Mouse (Mus musculus) left cerebral cortex, adult 8-10 months (tissue): Measurements from ENCODE around the gene Nim1k. TPM values are rescaled to one million over a fixed set of nuclear protein-coding genes. Genes with fewer than 3 reads are reported as not detected.
A peak's percentile ranks its signal among the peaks of the same experiment; 100 is the strongest.
"Not testable (repeated sequence)": the region's sequence is repeated elsewhere in the genome, so short reads cannot be mapped to it uniquely, and the experiment has no call there.

ENCODE experiments used
- DNase-seq, 2 experiments: peaks; one replicate each; pipeline ENCODE4 v3.0.0; 2022; ENCODE audit warnings: low spot score in 2 of 2
- total RNA-seq, 4 experiments: library from RNA; stranded (reverse); gene quantifications; 2 replicates each; pipeline ENCODE4 v1.2.4; 2022

Nim1k gene
- total RNA-seq, 4 experiments from 2014 or later = 13.8 to 19.8 (median 14.5) TPM

DNA sequence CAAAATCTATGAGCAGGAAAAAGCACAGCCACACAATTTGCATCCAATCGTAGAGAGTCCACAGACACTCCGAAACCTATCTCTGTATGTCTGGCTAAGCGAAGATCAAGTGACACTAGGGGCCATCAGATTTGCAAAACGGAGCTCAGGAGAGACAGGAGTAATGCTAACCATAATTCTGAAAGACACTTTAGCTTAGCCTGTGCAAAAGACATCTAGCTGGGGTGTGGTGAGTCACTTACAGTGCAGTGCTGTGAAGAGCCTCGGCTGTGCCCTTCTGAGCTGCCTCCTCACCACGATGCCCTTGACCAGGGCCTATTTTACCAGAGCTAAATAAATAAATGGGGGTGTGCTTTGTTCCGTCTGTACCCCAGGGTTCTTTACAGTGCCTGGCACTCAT lies 26.3 kb downstream of the Nim1k start:
- DNase-seq = no peak

GRCm38 (mm10) chr13:119727608-119728387 lies 27.9 kb downstream of the Nim1k start:
- peak in 1 of 2 experiments; percentile 72 for DNase-seq

GRCm38 (mm10) chr13:119724541-119724940 lies 31.1 kb downstream of the Nim1k start:
- DNase-seq = no peak

GRCm38 (mm10) chr13:119723368-119723767 lies 32.3 kb downstream of the Nim1k start:
- DNase-seq = no peak

DNA sequence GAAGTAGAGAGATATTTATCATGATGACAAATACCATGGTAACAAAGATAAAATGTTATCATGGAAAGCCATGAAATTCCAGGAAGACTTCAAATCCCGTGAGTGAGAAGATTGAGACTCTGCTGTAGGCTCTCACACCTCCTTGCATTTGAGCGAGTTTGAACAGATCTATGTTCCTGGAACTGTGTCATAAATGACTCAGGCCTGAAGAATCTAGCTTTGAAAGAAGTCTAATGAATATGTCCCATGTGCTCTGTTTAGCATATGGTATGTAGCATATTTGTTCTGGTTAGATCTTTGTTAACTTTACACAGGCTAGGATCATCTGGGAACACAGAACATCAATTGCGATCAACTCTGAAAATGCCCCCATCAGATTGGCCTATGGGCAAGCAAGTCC lies 33.2 kb downstream of the Nim1k start:
- DNase-seq = no peak

DNA sequence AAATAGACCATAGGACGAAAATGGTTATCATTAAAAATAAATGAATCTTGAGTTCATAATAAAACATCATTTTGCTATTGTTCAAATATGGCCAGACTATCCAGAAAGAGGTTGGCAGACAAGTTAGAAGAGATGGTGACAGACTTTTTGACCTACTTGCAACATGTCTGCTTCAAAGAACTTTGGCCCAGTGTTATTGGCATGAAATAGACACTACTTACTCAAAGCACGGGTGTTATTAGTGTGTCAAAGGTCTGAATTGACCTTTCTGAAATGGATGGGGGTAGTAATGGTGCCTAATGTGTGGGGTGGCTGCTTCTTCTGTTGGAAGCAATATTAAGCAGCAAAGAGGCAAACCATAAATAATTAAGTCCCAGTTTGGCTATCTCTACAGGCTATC lies 39.6 kb downstream of the Nim1k start:
- DNase-seq = no peak

DNA sequence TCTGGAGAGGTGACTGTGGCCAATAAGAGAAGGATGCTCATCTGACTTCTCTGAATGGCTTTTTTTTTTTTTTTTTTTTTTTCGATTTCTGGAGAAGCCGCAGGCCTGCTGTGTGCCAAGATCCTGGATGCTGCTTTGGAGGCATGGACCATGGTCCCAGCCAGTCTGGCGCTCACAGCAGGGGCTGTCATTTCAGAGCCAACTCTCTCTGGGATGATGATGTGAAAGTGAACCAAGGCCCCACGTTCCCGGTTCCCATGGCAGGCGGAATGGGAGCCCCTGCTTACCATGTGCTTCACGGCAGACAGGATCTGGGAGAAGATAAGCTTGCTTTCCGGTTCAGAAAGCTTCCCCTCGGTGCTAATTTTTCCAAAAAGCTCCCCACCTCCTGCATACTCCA lies 41.9 kb downstream of the Nim1k start:
- DNase-seq = no peak

- DNase-seq = no peak
Observed at GRCm38 (mm10) chr13:119713107-119713787, 42.4 kb downstream of the Nim1k start.

GRCm38 (mm10) chr13:119712463-119712862 lies 43.2 kb downstream of the Nim1k start:
- DNase-seq = no peak

GRCm38 (mm10) chr13:119710268-119710610 lies 45.4 kb downstream of the Nim1k start:
- DNase-seq = no peak

- no peak for DNase-seq
Observed at GRCm38 (mm10) chr13:119709388-119710267, 46.1 kb downstream of the Nim1k start.

GRCm38 (mm10) chr13:119708941-119709340 lies 46.7 kb downstream of the Nim1k start:
- DNase-seq = no peak

GRCm38 (mm10) chr13:119707906-119708305 lies 47.8 kb downstream of the Nim1k start:
- no peak for DNase-seq

- no peak for DNase-seq
Observed at GRCm38 (mm10) chr13:119706953-119707352, 48.7 kb downstream of the Nim1k start.

DNA sequence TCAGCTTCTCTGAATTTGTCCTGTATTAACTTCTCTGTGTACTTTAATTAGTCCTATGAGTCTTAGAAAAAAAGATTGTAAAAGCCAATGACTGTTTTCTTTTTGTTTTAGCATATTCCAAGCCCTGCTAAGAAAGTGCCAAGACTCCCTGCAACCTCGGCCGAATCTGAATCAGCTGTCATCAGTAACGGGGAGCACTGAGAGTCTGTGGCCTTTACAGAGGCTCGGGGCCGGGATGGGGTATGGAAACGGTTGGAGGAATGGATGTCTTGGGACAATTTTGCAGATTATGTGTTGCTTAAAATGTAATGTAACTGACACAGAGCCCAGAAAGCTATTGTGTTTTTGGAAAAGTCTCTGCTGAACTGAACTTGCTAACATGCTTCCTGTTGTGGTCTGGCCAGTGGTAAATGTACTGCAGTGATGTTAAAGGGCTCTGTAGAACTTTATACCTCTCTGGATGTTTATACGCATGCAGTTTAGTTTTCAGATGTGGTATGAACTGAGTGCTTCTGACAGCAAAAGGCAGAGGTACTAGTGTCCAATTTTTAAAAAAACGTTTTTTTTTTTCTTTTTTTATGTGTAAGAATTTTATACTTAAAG lies 49.3 kb downstream of the Nim1k start:
- DNase-seq = not testable (repeated sequence)

DNA sequence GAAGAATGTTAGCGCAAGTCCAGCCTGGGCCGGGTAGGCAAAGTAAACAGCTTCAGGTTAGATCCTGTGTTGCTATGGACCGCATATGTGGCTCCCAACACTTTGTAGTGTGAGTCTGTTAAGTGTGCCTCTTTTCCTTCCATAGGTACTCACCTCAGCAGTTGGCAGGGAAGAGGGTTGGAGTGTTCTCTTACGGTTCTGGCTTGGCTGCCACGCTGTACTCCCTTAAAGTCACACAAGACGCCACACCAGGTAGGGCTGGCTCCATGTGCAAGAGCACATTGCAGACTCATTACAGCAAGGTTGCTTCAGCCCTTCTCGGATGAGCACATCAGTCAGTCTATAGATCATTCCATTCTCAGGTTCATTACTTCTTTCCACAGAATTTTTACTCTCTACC lies 51.4 kb downstream of the Nim1k start:
- no peak for DNase-seq

- no peak for DNase-seq
Observed at GRCm38 (mm10) chr13:119698436-119698835, 57.2 kb downstream of the Nim1k start.

DNA sequence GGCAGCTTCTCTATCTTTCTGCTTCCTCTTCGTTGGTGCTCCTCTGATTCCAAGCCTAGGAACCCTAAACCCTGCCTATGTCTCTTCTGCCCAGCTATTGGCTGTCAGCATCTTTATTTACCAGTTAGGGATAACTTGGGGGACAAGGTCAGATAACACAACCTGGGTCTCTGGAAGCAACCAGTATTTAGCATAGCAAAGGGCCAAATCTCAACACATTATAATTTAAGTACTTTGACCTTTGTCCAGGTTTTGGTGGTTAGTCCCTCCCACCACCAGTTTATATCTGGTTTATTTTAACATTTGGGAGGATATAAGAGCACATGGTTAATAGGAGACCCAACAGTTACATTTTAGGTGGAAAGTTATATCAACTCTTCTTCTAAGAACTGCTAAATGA lies 59.2 kb downstream of the Nim1k start:
- no peak for DNase-seq

GRCm38 (mm10) chr13:119695676-119696075 lies 60.0 kb downstream of the Nim1k start:
- no peak for DNase-seq

DNA sequence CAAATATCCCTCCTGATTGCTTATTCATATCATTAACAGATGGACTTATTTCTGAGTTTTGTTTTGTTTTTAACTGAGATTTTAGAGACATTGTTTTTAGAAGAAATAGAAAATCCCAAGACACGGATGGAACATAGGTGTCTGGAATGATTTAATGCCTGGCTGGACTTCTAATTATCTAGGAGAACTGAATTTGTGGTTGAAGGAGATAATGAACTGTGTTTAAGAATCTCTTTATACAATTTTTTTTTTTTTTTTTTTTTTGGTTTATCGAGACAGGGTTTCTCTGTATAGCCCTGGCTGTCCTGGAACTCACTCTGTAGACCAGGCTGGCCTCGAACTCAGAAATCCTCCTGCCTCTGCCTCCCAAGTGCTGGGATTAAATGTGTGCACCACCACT lies 63.7 kb downstream of the Nim1k start:
- not testable (repeated sequence) for DNase-seq

GRCm38 (mm10) chr13:119690876-119691620 lies 64.6 kb downstream of the Nim1k start:
- DNase-seq = peak in 1 of 2 experiments; percentile 23
